Mouse (Mus musculus): ENCODE data around the gene Mapk7. TPM values are rescaled to one million over a fixed set of nuclear protein-coding genes. Genes with fewer than 3 reads are reported as not detected.

Mapk7 gene
- total and polyA plus RNA-seq, 3 experiments: 5.1 to 21.6 (median 12.2) TPM

GRCm38 (mm10) chr11:61470880-61471279, 23.3 kb downstream of the Mapk7 start:
- Histone ChIP-seq H3K9me3 (replicated peaks; ENCODE audit: low read length) (no peaks in the 10 kb centered on the region), H3K79me2 (replicated peaks; ENCODE audit: control insufficient read depth, extremely low read depth, insufficient read depth, poor library complexity, severe bottlenecking) (no peaks in the 10 kb centered on the region), H3K27me3 (replicated peaks) (peaks cover 39% of the 10 kb centered on the region), H3K4me3 (replicated peaks in 1 of 3; ENCODE audit: low read depth in 2 of 3, low read length in 2 of 3, poor library complexity in 1 of 3) (no peak overlapping the region), H3K9ac (ENCODE audit: insufficient read depth, low read depth) (no peak overlapping the region), H3K36me3 (replicated peaks in 1 of 2; ENCODE audit: control insufficient read depth in 1 of 2, insufficient read depth in 1 of 2, low read length in 1 of 2) (no peaks in the 10 kb centered on the region), H3K4me1 (ENCODE audit: control insufficient read depth in 1 of 2, insufficient read depth in 2 of 2) (no peaks in the 10 kb centered on the region), H3K27ac (ENCODE audit: insufficient read depth, low read depth) (no peak overlapping the region), H3K4me2 (ENCODE audit: insufficient read depth, low read depth, poor library complexity, severe bottlenecking) (no peak overlapping the region)
- DNase-seq (ENCODE audit: extremely low read depth): no peak
- dilution Hi-C loops (cut with MboI; ENCODE audit: extremely low pct_ligation_motif_present, extremely low pct_unique_long_range_greater_than_20kb, low sequenced_read_pairs) (no loop called here), in situ Hi-C loops (cut with MboI; ENCODE audit: low pct_ligation_motif_present, low pct_unique_long_range_greater_than_20kb, low sequenced_read_pairs) (no loop called here)
- TF ChIP-seq RCOR1 (conservative IDR thresholded peaks at IDR 0.05; ENCODE audit: low read depth, low read length) (no peak), SMC3 (IDR thresholded peaks at IDR 0.05; ENCODE audit: low read depth, low read length) (no peak), KAT2A (IDR thresholded peaks at IDR 0.05; ENCODE audit: insufficient replicate concordance, low read length) (no peak), EP300 (IDR thresholded peaks at IDR 0.05; ENCODE audit: low read length) (no peak), BHLHE40 (IDR thresholded peaks at IDR 0.05; ENCODE audit: low read depth, low read length) (no peak), MAZ (IDR thresholded peaks at IDR 0.05; ENCODE audit: low read depth, low read length) (no peak), GABPA (IDR thresholded peaks at IDR 0.05; ENCODE audit: insufficient replicate concordance, low read depth, low read length) (no peak), MYC (IDR thresholded peaks at IDR 0.05; ENCODE audit: low read depth, low read length) (no peak), MAX (IDR thresholded peaks at IDR 0.05; ENCODE audit: low read length) (no peak)

- dilution Hi-C loops (cut with MboI; ENCODE audit: extremely low pct_ligation_motif_present, extremely low pct_unique_long_range_greater_than_20kb, low sequenced_read_pairs) (no loop called here), in situ Hi-C loops (cut with MboI; ENCODE audit: low pct_ligation_motif_present, low pct_unique_long_range_greater_than_20kb, low sequenced_read_pairs) (no loop called here)
- Histone ChIP-seq H3K9me3 (replicated peaks; ENCODE audit: low read length) (no peaks in the 10 kb centered on the region), H3K27ac (ENCODE audit: insufficient read depth, low read depth) (no peak overlapping the region), H3K9ac (ENCODE audit: insufficient read depth, low read depth) (no peak overlapping the region), H3K4me2 (ENCODE audit: insufficient read depth, low read depth, poor library complexity, severe bottlenecking) (no peak overlapping the region), H3K4me3 (replicated peaks in 1 of 3; ENCODE audit: low read depth in 2 of 3, low read length in 2 of 3, poor library complexity in 1 of 3) (no peak overlapping the region), H3K27me3 (replicated peaks) (peaks cover 42% of the 10 kb centered on the region), H3K4me1 (ENCODE audit: control insufficient read depth in 1 of 2, insufficient read depth in 2 of 2) (no peaks in the 10 kb centered on the region), H3K36me3 (replicated peaks in 1 of 2; ENCODE audit: control insufficient read depth in 1 of 2, insufficient read depth in 1 of 2, low read length in 1 of 2) (no peaks in the 10 kb centered on the region), H3K79me2 (replicated peaks; ENCODE audit: control insufficient read depth, extremely low read depth, insufficient read depth, poor library complexity, severe bottlenecking) (no peaks in the 10 kb centered on the region)
- TF ChIP-seq MAFK (IDR thresholded peaks at IDR 0.05; ENCODE audit: insufficient replicate concordance, low read length): no peak
- TF ChIP-seq EP300 (IDR thresholded peaks at IDR 0.05; ENCODE audit: low read length): no peak
- no peak for TF ChIP-seq RCOR1 (conservative IDR thresholded peaks at IDR 0.05; ENCODE audit: low read depth, low read length)
- TF ChIP-seq MXI1 (IDR thresholded peaks at IDR 0.05; ENCODE audit: low read depth, low read length): no peak
- TF ChIP-seq KAT2A (IDR thresholded peaks at IDR 0.05; ENCODE audit: insufficient replicate concordance, low read length): no peak
- no peak for TF ChIP-seq PAX5 (IDR thresholded peaks at IDR 0.05; ENCODE audit: low read length)
- no peak for TF ChIP-seq BHLHE40 (IDR thresholded peaks at IDR 0.05; ENCODE audit: low read depth, low read length)
- TF ChIP-seq MAZ (IDR thresholded peaks at IDR 0.05; ENCODE audit: low read depth, low read length): no peak
- no peak for TF ChIP-seq HCFC1 (IDR thresholded peaks at IDR 0.05; ENCODE audit: low read depth, low read length)
- TF ChIP-seq UBTF (IDR thresholded peaks at IDR 0.05; ENCODE audit: low read depth, low read length): no peak
- TF ChIP-seq MYC (IDR thresholded peaks at IDR 0.05; ENCODE audit: low read depth, low read length): no peak
- no peak for TF ChIP-seq CHD2 (IDR thresholded peaks at IDR 0.05; ENCODE audit: low read length)
- TF ChIP-seq NELFE (IDR thresholded peaks at IDR 0.05; ENCODE audit: low read depth, low read length): no peak
- TF ChIP-seq POLR2A (IDR thresholded peaks at IDR 0.05; ENCODE audit: low read depth, low read length): no peak
- TF ChIP-seq ZNF384 (IDR thresholded peaks at IDR 0.05; ENCODE audit: low read depth, low read length): no peak
- no peak for TF ChIP-seq JUN (IDR thresholded peaks at IDR 0.05; ENCODE audit: insufficient read depth, low read depth, low read length)
- no peak for TF ChIP-seq RAD21 (IDR thresholded peaks at IDR 0.05; ENCODE audit: low read depth, low read length)
- no peak for DNase-seq (ENCODE audit: extremely low read depth)
Observed at GRCm38 (mm10) chr11:61469317-61469917, 24.8 kb downstream of the Mapk7 start.
